Mouse (Mus musculus) heart, embryonic 11.5 days (tissue): ENCODE data around the gene Hgfac. TPM values are rescaled to one million over a fixed set of nuclear protein-coding genes. Genes with fewer than 3 reads are reported as not detected.

Source experiments
- ATAC-seq: fragments of 200-750 bp; cut with Nextera tagmentation; replicated peaks from 2 replicates; pipeline ENCODE4 v1.8.0; 2017; ENCODE audit warnings: moderate library complexity; ENCODE audit not compliant: insufficient number of reproducible peaks, low FRiP score, low TSS enrichment
- H3K27ac ChIP-seq: fragments of 300-500 bp; sonication (generic); 2 replicates; pipeline ENCODE4 v1.5.1; 2014; ENCODE audit warnings: mild to moderate bottlenecking, low read depth, low read length
- H3K27me3 ChIP-seq: fragments of 300-500 bp; sonication (generic); 2 replicates; pipeline ENCODE4 v1.6.1; 2014; ENCODE audit warnings: mild to moderate bottlenecking, low read length, mixed read lengths; ENCODE audit not compliant: control insufficient read depth, insufficient read depth
- H3K36me3 ChIP-seq: fragments of 300-500 bp; sonication (generic); 2 replicates; pipeline ENCODE4 v1.6.1; 2014; ENCODE audit warnings: mild to moderate bottlenecking, low read length, moderate library complexity, mixed read lengths; ENCODE audit not compliant: control insufficient read depth, insufficient read depth
- H3K4me1 ChIP-seq: fragments of 300-500 bp; sonication (generic); 2 replicates; pipeline ENCODE4 v1.6.1; 2014; ENCODE audit warnings: low read length; ENCODE audit not compliant: control insufficient read depth, insufficient read depth
- H3K4me2 ChIP-seq: fragments of 300-500 bp; sonication (generic); 2 replicates; pipeline ENCODE4 v1.6.1; 2014; ENCODE audit warnings: mild to moderate bottlenecking, moderate library complexity
- H3K4me3 ChIP-seq: fragments of 300-500 bp; sonication (generic); 2 replicates; pipeline ENCODE4 v1.5.1; 2014; ENCODE audit warnings: low read depth, low read length
- H3K9ac ChIP-seq: fragments of 300-500 bp; sonication (generic); 2 replicates; pipeline ENCODE4 v1.6.1; 2014; ENCODE audit warnings: mild to moderate bottlenecking, low read depth, low read length, moderate library complexity
- H3K9me3 ChIP-seq: fragments of 300-500 bp; sonication (generic); replicated peaks from 2 replicates; pipeline ENCODE4 v1.6.1; 2016; ENCODE audit warnings: low read length; ENCODE audit not compliant: control insufficient read depth
- WGBS: fragments of 180-500 bp; shearing (Covaris S2); extraction: QIAGEN DNeasy Blood & Tissue Kit; methylation state at CpG from one replicate; pipeline ENCODE4 v1.1.7; 2014; ENCODE audit not compliant: insufficient replicate concordance; 5-methylcytosine and 5-hydroxymethylcytosine counted together
- polyA plus RNA-seq: library from polyadenylated mRNA; unstranded; fragments of >200 nt; fragmentation: Nextera tagmentation; extraction: Ambion mirVana; gene quantifications from 2 replicates; pipeline ENCODE4 v1.2.1, GENCODE M21; 2014

Gene Hgfac
- polyA plus RNA-seq, 1 experiment from 2014 or later = 0.66 TPM

DNA sequence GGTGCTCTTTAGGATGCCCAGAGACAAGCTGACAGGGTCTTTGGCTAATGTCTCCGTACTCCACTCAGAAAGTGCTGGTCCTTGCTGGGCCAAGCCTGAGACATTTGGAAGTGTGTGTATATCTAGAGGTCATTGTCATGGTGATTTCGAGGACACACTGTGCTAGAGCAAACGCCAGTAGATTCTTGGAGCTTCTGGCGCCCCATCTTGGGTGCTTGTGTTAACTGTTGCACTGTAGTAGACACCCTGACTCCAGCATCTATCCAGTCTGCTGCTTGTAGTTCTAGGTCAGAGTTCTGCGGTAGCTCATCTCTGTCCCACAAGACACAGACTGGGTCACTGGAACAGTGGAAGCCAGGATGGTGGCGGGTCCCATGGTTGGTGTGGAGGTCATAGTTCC is 30.5 kb downstream of the Hgfac start:
- no peaks in the 10 kb centered on the region for H3K27me3 ChIP-seq
- H3K4me1 ChIP-seq = no peaks in the 10 kb centered on the region
- H3K4me3 ChIP-seq = no peak overlapping the region
- no peaks in the 10 kb centered on the region for H3K36me3 ChIP-seq
- H3K27ac ChIP-seq = no peak overlapping the region
- H3K4me2 ChIP-seq = no peak overlapping the region
- H3K9ac ChIP-seq = no peak overlapping the region
- WGBS = 79% methylated on average over 6 of the region's 6 CpGs
- no peak for ATAC-seq
- no peaks in the 10 kb centered on the region for H3K9me3 ChIP-seq

DNA sequence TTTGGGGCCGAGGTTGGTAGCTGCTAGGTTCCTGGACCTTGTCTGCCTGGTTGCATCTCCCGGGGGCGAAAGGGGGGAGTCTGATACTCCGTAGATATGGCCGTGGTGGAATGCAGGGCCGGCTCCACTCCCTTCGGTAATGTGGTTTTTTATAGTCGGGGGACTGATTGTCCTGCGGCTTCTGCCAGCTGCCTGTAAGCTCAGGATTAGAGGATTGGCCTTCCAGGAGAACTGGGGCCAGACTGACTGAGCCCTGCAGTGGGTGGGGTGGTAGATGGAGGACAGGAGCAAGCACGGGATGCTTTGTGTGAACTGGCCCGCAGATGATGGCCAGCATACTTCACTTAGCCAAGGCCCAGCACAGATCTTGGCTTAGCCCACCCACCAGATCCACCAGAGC is 31.9 kb downstream of the Hgfac start:
- 68% methylated on average over 11 of the region's 11 CpGs for WGBS
- H3K4me2 ChIP-seq = no peak overlapping the region
- no peak for ATAC-seq
- H3K9ac ChIP-seq = no peak overlapping the region
- no peaks in the 10 kb centered on the region for H3K36me3 ChIP-seq
- H3K9me3 ChIP-seq = no peaks in the 10 kb centered on the region
- no peak overlapping the region for H3K27ac ChIP-seq
- H3K4me1 ChIP-seq = no peaks in the 10 kb centered on the region
- no peak overlapping the region for H3K4me3 ChIP-seq
- H3K27me3 ChIP-seq = peaks cover 6% of the 10 kb centered on the region

DNA sequence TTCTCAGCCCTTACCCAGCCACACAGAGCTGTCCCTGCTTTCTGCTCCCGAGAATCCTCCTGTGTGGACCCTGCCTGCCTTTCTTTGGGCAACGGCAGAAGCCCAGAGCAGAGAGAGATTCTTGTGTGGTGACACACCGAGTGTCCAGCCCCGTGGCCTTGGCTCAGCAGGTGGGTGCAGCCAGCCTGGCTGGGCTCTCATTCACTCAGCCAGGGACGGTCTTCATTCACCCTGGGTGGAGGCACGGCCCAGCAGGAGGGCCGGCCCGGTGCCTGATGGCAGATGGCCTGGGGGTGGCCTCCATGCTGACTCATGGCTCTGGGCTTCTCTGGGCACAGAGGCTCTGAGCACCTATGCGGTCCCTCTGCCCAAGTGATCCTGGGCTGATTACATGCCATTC is 32.7 kb downstream of the Hgfac start:
- Histone ChIP-seq H3K4me2 (no peak overlapping the region), H3K36me3 (no peaks in the 10 kb centered on the region), H3K9me3 (no peaks in the 10 kb centered on the region), H3K27me3 (peaks cover 14% of the 10 kb centered on the region), H3K27ac (no peak overlapping the region), H3K4me3 (no peak overlapping the region), H3K4me1 (no peaks in the 10 kb centered on the region), H3K9ac (no peak overlapping the region)
- WGBS = 57% methylated on average over 9 of the region's 9 CpGs
- no peak for ATAC-seq

DNA sequence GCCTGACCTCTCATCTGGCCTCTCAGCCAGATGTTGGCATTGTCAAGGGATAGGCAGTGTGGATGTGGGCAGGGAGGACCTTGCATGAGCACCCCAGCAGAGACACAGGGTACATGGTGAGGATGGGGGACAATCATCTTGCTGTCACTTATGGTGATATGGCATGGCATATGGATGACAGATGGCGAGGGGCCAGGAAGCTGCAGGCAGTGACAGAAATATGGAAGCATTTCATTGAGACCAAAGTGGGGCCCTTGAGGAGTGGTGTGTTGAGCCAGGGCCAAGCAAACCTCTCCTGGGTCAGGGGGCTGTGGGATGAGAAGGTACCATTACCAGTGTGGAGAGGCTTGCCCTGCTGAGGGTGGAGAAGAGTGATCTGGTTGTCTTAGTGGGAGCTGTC is 35.1 kb downstream of the Hgfac start:
- Histone ChIP-seq H3K9me3 (no peaks in the 10 kb centered on the region), H3K27ac (no peak overlapping the region), H3K27me3 (peaks cover 24% of the 10 kb centered on the region), H3K4me3 (no peak overlapping the region), H3K4me1 (peaks cover 10% of the 10 kb centered on the region), H3K9ac (no peak overlapping the region), H3K4me2 (no peak overlapping the region), H3K36me3 (no peaks in the 10 kb centered on the region)
- no peak for ATAC-seq
- 71% methylated on average over 1 of the region's 1 CpGs for WGBS

DNA sequence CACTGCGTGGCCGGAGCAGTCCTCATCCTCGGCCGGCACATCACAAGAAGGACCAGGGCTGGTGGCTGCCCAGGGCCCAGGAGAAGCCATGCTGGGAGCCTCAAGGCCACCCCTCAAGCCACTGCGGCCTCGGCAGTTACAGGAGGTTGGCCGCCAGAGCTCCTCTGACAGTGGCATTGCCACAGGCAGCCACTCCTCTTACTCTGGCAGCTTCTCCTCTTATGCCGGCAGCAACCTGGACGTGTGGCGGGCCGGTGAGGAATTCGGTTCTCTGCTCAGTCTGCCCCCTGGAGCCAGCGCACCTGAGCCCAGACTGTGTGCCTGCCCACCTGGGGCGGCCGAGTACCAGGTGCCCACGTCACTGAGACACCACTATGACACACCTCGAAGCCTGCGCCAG is 37.8 kb downstream of the Hgfac start:
- WGBS = 36% methylated on average over 18 of the region's 18 CpGs

DNA sequence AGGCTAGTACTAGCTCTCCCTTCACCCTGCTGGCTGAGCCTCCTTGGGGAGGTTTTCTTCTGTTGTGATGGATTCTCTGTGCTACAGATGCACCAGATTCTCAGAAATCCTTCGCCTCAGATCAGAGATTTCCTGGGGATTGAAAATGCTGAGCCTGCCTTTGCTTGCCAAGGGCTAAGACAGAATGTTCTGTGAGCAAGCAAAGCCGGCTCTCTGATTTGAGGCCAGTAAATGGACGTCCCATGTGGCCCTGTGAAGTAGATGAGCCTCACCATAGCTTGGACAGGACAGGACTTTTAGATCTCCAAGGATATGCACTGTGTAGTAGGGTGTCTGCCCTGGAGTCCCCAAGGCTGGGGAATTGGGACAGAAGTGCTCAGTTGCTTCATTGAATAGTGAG is 43.6 kb downstream of the Hgfac start:
- no peaks in the 10 kb centered on the region for H3K36me3 ChIP-seq
- no peak overlapping the region for H3K4me3 ChIP-seq
- ATAC-seq = no peak
- peaks cover 5% of the 10 kb centered on the region; the same call in 1 of the 2 replicates for H3K27me3 ChIP-seq
- no peak overlapping the region for H3K27ac ChIP-seq
- no peak overlapping the region for H3K4me2 ChIP-seq
- no peaks in the 10 kb centered on the region for H3K9me3 ChIP-seq
- WGBS = 64% methylated on average over 3 of the region's 3 CpGs
- no peak overlapping the region for H3K9ac ChIP-seq
- H3K4me1 ChIP-seq = peaks cover 3% of the 10 kb centered on the region

More for the DNA sequence above, 37.8 kb downstream of the Hgfac start:
- no peaks in the 10 kb centered on the region for H3K9me3 ChIP-seq
- no peak overlapping the region for H3K4me3 ChIP-seq
- H3K4me1 ChIP-seq = peaks cover 10% of the 10 kb centered on the region
- H3K27me3 ChIP-seq = peaks cover 24% of the 10 kb centered on the region
- H3K9ac ChIP-seq = no peak overlapping the region
- H3K36me3 ChIP-seq = no peaks in the 10 kb centered on the region
- no peak for ATAC-seq
- H3K27ac ChIP-seq = no peak overlapping the region
- no peak overlapping the region for H3K4me2 ChIP-seq

DNA sequence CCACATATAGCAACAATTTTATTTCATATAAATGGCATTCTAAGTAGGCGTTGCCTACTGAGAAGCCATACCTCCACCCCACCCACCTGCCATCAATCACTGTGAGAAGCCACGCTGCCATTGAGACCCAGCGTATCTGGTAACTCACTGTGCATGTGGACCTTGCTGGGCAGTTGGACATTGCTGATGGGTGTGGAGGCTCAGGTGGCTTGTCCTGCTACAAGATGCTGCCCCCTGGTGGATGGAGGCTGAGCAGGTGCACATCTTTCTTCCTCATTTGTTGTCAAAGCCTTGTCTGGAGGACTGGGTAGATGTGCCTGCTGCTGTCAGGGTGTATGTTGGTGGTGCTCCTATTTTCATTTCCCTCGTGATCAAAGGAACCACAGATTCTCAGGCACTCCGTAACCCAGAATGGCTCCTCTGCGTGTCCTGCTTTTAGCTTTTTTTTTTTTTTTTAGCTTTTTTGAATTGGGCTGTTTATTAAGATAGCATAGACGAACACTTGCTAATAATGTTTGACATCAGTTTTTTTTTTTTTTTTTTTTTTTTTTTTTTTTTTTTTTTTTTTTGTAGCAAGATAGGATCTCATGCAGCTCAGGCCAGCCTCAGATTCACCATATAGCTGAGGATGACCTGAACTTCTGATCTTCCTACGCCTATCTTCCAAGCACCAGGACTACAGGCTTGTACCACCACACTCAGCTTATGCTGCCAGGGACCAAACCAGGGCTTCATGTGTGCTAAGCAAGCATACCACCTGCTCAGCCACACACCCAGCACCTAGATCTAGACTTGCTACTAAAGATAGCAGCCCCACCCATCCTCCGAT is 47.7 kb downstream of the Hgfac start:
- ATAC-seq = no peak
- Histone ChIP-seq H3K27ac (no peak overlapping the region), H3K4me3 (no peak overlapping the region), H3K4me1 (no peaks in the 10 kb centered on the region), H3K9ac (no peak overlapping the region), H3K9me3 (no peaks in the 10 kb centered on the region), H3K36me3 (peaks cover 12% of the 10 kb centered on the region; the same call in 1 of the 2 replicates), H3K27me3 (no peaks in the 10 kb centered on the region; the same call in 1 of the 2 replicates), H3K4me2 (no peak overlapping the region)
- WGBS = 64% methylated on average over 9 of the region's 9 CpGs

DNA sequence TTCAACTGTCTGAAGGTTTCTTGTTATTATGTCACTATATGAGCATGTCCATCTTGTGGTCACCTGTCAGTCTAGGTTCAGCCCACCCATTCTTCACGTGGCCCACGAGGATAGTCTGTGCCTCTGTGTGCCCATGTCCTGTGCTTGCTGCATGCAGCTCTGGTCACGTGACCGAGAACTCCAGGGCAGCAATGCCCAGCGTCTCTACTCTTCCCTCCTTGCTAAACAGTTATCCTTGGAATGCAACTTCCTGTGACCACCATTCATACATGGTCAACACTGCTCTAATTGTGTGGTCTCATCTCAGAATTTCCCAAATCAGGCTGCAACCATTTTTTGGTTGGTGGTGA is 48.3 kb downstream of the Hgfac start:
- peaks cover 15% of the 10 kb centered on the region for H3K36me3 ChIP-seq
- no peak for ATAC-seq
- 71% methylated on average over 5 of the region's 5 CpGs for WGBS
- H3K4me3 ChIP-seq = no peak overlapping the region
- H3K9me3 ChIP-seq = no peaks in the 10 kb centered on the region
- no peak overlapping the region for H3K27ac ChIP-seq
- no peaks in the 10 kb centered on the region; the same call in 1 of the 2 replicates for H3K27me3 ChIP-seq
- no peaks in the 10 kb centered on the region for H3K4me1 ChIP-seq
- H3K4me2 ChIP-seq = no peak overlapping the region
- H3K9ac ChIP-seq = no peak overlapping the region

DNA sequence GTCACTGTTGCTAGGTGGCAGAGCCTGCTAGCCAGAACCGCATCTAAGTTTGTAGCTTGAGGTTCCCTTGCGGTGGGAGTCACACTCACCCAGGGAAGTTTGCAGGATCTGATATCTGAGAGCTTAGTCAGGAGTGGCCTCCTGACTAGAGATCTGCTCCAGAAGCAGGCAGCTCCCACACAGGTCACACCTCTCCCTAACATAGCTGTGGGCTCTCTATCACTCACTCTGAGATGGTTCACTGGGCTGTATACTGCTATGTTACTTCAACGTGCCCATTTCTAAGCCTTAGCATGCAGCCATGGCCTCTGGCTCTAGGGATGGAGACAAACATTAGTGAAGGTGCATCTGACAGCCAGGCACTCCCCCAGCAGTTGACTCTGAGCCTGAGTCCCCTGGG is 50.3 kb downstream of the Hgfac start:
- ATAC-seq = no peak
- H3K4me3 ChIP-seq = no peak overlapping the region
- H3K27ac ChIP-seq = no peak overlapping the region
- no peak overlapping the region for H3K9ac ChIP-seq
- no peak overlapping the region for H3K4me2 ChIP-seq
- H3K9me3 ChIP-seq = no peaks in the 10 kb centered on the region
- no peaks in the 10 kb centered on the region; the same call in 1 of the 2 replicates for H3K27me3 ChIP-seq
- 86% methylated on average over 3 of the region's 3 CpGs for WGBS
- H3K36me3 ChIP-seq = peaks cover 30% of the 10 kb centered on the region
- H3K4me1 ChIP-seq = no peaks in the 10 kb centered on the region
